Mouse (Mus musculus) olfactory bulb, adult 2 months (tissue): ENCODE results near the gene Aip.

Experiments used
- CTCF ChIP-seq: fragments of 200-500 bp; IDR thresholded peaks from 2 replicates; pipeline ENCODE4 v1.5.1; 2012; ENCODE audit warnings: low read depth, mild to moderate bottlenecking, low read length, moderate library complexity; ENCODE audit not compliant: insufficient read depth
- POLR2A ChIP-seq: fragments of 200-500 bp; IDR thresholded peaks from 2 replicates; pipeline ENCODE4 v1.6.1; 2012; ENCODE audit warnings: mild to moderate bottlenecking, low read depth, low read length, moderate library complexity; ENCODE audit not compliant: insufficient read depth

GRCm38 (mm10) chr19:4152445-4153231 lies 27.0 kb upstream of the Aip start:
- no peak for TF ChIP-seq POLR2A
- TF ChIP-seq CTCF = no peak; the same call in 1 of the 2 replicates
